Mouse (Mus musculus): ENCODE results near the gene Rbm20. TPM values are rescaled to one million over a fixed set of nuclear protein-coding genes. Genes with fewer than 3 reads are reported as not detected.
"Not testable (repeated sequence)": the region's sequence is repeated elsewhere in the genome, so short reads cannot be mapped to it uniquely, and the experiment has no call there.

The Rbm20 gene
- total RNA-seq, 2 experiments from 2014 or later = 0.17 TPM; not detected in 1

DNA sequence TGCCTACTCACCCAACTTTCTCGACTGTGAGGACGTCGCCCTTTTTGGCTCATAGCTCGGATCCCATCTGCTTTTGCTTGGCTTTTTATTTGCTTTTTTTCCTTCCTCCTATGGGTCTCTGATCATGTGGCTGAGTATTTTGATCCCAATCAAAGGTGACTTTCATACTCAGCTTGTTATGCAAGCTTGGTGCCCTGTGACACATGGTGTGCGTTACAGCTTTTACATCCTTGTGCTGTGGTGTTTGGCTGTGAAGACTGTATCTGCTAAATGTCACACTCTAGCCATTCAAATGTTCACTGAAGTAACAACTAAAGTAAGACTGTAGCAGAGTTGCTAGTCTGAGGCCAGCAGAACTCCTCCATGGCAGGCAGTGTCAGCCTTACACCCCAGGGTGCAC is 109.7 kb downstream of the Rbm20 start:
- ATAC-seq (replicated peaks; ENCODE audit: poor library complexity) = no peak

DNA sequence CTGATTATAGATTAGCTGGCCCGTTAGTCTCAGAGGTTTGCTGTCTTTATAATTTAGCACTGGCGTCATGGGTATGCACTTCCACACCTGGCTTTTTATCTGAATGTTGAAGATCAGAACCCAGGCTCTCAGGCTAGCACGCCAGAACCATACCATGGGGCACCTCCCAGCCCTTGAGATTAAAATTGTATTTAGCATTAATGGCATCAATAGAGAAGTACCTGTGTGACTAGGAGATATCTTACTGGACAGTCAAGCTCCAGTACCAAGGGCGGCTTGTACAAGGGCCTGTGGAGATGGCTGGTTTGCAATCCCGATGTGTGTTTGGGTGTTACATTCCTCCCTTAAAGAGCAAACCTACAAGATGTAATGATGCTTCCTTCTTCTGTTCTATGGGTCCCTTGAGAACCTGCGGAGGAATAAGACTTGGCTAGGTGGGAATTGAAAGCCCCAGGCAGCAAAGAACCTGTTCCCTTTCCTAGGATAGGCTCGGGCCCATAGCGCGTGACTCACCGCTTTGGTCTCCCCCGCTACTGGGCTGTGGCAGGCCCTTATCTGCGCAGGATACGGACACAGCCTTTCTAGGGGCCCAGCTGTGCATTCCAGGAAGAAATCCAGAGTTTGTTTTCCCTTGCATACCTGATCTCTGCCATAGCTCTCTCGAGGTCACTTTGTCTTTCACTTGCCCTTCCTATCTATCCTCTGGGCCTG is 111.7 kb downstream of the Rbm20 start:
- ATAC-seq (replicated peaks; ENCODE audit: poor library complexity) = peak; percentile 55; the same call in 1 of the 2 replicates

DNA sequence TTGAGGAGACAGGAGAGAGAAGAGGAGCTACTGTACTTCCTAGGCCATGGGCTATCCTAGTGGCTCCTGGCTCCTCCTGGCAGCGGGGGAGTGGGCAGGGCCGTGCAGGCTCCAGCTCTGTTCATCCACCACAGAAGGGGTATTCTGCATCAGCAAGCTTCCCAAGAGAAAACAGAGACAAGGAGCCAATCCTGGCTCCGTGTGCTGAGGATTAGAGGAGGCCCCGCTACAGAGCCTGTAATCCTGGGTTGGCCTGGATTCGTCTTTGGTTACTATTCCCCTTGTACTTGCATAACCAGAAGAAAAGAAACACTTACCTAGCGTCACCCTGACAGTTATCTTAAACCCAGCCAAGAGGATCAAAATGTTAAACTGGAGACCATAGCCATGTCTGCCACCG is 112.5 kb downstream of the Rbm20 start:
- no peak for ATAC-seq (replicated peaks; ENCODE audit: poor library complexity)

DNA sequence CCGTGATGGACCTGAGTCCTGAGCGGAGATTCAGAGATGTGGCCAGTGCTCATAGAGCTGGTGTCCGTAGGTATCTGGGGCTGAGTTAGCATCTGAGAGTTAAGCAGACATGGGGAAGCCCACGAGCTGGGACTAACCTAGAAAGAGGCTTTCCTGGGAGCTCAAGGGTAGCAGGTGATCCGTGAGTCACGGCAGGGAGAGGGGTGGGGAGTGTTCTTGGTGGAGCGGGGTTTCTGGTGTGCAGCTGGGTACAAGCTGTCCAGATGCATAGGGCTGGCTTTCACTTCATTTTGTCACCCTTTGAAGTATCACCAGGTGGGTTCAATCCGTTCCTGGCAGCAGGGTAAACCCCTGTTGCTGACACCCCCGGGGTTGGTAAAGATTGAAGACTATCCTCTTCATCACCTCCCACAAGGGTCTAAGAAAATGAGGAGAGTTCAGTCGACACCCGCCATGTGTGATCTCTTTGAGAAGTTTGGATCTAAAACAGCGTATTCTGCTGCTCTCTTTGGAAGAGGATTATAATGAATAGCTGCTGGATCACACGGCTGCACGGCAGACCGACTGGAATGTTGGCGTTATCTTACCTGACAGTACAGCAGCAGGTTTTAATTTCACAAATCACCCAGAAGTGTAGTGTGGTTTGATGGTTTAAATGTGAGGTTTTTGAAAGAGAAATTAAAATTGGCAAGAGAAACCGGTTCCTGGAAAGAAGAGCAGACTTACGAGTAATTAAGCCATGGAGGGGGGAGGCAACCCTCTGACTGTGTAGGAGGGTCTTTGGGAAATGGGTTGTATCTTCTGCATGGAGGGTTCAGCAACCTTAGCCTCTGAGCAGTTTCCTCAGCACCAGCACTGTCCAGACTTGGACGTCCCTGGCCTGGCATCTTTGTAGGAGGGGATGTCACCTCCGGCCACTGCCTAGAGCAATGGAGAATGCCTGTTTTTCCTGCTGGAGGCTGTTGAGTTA is 114.9 kb downstream of the Rbm20 start:
- no peak for ATAC-seq (replicated peaks; ENCODE audit: poor library complexity)

DNA sequence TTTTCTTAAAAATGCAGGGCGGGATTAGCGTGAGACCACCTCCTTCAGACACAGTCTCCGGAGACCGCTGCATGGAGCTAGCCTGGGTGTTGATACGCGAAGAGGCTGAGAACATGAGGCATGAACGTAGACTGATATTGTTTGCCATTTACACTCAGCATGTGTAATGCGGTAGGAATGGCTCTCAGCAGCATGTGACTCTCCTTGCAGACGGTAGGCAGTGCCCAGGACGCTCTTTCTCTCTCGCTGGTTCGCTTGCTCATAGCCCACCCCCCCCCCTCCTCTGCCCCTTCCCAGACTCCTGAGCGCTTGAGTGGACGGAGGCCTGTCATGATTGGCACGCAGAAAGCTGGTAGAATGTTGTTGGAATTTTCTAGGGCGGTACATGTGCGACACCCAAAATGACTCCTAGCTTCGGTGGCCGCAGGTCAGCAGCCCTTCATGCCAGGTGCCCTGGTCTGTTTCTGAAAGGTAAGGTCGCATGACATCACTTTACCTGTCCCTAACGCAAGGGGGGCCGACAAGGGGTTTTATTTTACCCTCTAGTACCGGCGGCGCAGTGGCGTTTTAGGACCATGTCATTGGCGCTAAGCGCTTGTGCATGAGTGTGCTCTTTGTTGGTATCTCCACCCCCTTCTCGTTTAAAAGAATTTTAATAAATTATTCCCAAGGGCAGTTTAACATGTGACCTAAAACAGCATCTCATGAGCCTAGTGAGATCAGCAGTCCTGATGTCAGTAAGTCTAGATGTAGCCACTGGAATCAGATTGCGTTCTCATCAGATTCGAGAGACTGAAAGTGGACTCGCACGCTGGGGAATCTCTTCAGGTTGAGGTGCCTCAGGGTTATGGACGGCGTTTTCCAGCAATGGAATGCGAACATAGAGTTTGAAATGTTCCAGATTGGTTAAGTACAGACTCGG is 116.1 kb downstream of the Rbm20 start:
- ATAC-seq (replicated peaks; ENCODE audit: poor library complexity) = no peak

DNA sequence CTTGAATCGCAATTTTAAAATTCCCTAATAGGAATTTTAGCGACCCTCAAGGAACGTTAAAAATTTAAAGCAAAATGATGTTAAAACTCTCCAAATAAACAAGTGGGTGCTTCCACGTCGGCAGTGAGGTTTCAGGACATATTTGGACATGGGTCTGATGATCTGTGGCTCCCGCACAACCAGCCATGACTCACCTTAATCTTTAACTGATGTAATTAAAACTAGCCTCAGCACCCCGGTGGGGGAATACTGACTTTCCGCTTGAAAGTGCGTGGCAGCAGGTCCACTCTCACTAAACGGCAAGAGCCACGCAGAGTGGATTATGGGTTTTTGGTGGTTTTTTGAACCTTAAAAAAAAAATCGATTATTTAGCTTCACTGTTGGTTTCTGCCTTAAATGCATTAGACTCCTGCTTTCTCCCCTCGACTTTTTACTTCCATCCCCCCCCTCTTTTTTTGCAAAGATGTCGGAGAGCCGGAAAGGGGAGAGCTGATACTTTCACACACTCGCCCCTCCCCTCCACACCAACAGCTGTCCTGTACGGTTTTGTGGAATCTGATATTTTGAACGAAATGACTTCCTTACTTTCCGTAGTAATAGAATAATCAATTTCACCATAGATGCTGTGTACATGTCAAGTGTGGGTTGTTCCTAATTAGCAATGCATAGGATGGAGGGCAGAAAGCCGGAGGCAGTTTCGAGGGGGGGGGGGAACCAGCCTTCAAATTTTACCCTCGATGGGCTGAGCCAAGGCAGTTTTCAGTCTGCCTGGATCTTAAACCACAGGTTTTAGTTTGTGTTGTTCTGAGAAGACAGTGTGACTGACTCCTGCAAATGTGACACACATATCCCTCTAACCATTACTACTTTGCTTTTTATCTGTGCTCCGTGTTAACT is 117.1 kb downstream of the Rbm20 start:
- no peak for ATAC-seq (replicated peaks; ENCODE audit: poor library complexity)

DNA sequence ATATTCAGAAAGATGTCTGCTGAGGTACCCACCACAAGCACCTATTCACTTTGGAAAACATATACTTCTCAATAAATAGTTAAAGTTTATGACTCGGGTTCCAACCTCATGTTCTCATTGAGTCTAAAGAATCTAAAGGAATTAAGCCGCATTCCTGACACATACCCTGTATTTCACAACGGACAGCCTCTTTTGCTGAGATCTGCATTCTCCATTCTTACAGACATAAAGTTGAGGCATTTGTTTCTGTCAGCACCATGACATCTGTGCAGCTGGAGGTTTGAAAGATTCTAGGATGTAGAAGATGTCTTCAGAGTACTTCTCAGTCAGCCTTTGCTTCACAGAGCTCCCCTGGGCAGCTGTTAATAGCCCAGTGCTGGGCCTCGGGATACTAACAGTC is 117.9 kb downstream of the Rbm20 start:
- no peak for ATAC-seq (replicated peaks; ENCODE audit: poor library complexity)

DNA sequence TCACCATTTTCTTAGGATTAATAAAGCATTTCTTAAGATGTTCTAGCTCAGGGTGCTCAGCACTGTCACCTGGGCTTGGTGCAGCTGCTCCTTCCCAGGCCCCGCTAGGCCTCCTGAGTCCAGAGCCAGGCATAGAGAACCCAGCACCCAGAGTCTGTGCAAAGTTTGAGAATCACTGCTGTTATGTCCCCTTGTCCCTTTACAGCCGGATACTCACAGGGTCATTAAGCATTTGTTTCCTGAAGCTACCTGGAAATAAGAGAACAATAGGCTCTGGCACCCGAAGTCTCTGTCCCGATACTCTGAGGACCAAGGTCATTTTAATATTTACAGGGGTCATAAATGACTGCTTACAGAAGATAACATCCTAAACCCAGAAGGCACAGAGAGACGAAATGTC is 118.9 kb downstream of the Rbm20 start:
- ATAC-seq (replicated peaks; ENCODE audit: poor library complexity) = no peak

DNA sequence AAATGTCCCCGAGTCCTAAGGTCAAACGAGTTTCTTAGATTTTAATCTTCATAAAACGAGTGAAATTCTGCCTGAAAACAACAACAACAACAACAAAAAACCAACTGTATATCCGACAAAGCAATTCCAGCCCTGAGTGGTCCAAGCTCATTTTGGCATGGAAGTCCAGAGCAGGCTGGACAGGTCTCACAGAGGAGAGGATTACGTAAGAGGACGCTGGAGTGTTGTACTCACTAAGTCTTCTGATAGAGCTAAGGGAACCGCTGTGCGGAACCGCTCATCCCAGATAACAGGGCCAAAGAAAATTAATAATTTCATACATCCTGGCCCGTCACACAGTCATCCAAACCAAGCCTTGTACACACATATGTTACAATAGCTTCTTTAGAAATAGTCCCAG is 120.7 kb downstream of the Rbm20 start:
- ATAC-seq (replicated peaks; ENCODE audit: poor library complexity) = no peak

DNA sequence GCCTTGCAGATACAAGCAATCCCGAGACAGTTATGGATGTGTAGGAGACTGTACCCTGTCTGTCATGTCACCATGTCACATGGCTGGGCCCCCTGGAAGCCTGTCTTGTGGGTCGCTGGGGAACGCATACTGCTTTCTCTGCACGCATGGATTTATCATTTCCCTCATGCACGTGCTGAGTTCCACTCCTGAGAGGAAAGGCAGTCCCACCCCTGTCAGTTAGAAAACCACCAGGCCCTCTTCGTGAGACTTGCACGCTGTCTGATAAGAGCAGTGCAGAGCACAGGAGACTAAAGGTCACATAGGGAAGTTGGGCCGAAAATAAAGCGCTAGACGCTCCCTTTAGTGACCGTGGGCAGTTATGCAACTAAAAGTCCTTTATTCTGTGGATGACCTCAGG is 122.8 kb downstream of the Rbm20 start:
- ATAC-seq (replicated peaks; ENCODE audit: poor library complexity) = peak; percentile 48

DNA sequence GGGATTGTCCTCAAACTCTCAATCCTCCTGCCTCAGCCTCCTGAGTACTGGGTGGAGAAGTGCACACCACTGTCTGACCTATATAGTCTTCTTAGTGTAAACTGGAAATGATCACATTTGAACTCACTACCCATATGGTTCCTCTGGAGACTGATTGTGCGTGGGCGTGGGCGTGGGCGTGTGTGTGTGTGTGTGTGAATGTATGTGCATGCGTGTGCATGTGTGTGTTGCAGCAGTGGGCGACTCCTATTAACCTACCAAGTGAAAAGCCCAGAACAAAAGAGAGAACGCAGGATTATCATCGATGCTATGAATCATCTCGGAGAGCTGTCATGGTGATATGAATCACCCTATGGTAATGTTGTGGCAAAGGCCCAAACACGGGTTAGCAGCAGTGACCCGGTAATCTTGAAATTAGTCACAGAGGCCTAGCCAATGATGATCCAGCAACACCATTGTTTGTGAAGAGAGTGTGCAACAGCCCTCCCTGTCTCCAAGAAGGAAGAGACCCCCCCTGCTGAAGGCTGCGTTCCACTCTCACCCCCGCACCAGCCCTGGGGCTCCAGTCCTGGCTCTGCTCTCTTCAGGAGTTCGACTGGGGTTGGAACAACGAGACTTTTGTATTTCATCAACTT is 123.4 kb downstream of the Rbm20 start:
- ATAC-seq (replicated peaks; ENCODE audit: poor library complexity) = peak; percentile 29

DNA sequence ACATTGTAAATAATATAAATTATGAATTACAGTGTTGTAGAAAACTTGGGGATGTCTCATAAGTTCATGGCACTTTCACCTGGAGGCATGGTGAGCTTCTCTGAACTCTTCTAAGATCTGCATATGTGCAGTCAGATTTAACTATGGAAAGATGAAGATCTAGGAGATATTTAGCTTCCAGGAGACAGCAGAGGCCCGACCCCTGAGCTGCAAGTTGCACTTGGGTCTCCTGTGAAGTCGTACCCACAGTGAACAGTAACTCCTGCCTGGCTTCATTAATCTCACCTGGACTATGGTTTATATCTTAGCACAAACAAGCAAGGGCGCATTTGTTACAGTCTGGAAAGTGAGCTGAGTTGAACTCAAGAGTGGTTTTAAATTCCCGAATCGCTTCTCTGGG is 124.3 kb downstream of the Rbm20 start:
- no peak for ATAC-seq (replicated peaks; ENCODE audit: poor library complexity)

DNA sequence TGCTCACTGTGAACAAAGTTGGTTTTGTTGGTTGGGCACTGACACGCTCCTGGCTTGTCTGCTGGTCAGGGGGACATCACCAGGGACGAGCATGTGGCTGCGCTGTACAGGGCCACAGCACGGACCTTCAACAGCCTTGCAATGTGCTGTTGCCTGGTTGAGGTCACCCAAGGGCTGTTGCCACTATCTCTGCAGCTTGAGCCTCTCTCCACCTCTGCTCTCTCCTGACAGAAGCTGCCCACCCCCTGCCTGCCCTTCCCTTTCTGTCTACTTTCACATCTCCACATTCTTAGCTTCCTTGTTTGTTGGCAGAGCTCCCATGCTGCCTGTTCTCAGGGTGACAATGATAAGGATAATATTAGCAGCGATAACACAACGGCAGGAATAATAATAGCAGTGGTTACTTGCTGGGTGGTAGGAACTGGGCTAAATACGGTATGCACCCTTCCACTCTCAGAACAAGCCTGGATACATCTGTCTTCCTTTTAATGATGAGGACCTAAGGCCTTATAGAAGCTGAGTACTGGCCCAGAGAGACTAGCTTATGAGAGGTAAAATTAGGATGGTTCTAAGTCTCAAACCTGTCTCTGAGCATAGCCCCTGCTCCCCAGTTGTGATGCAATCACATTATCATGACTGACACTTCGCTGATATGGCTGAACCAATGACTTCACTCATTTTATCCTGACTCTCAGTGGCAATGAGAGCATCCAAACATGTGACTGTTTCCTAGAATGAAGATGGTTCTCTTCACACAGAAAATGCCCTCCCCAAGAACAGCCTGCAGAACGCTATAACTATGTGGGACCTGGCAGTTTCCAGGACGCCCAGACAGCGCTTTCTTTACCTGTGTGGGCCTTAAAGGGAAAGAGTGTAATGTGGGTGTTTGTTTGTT is 124.9 kb downstream of the Rbm20 start:
- ATAC-seq (replicated peaks; ENCODE audit: poor library complexity) = peak; percentile 68

DNA sequence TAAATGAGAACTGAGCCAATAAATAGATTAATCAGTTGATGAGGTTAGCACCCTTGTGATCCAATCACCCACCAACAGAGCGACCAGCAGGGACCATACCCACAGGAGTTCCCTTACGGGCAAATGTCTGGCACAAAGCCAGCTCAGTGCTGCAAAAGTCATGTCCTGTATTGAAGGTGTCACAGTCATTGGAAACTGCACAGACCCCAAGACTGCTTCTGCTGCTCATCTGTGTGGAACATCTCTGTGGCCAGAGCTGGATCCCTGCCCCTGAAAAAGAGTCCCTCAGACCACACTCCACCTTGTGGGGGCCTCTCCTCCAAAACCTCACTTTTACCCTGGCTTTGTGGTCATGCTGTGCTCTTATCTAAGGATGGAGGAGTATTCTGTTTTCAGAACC is 126.8 kb downstream of the Rbm20 start:
- no peak for ATAC-seq (replicated peaks; ENCODE audit: poor library complexity)

DNA sequence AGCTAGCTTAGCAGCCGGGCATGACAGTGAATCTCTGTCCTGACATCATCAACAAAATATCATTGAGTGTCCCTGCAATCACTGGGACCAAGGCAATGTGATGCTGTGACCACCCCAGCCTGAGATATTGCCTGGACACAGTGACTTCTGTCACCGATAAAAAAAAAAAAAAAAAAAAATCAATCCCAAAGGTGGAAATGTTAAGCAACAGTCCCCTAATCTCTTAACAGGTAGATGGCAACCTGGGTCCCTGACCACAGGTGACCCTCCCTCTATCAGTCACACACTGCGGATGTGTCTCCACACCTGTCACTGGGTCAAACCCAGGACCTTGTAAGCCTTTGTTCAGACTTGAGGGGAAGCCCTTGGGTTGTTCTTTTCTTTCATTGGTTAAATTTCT is 128.0 kb downstream of the Rbm20 start:
- no peak for ATAC-seq (replicated peaks; ENCODE audit: poor library complexity)

DNA sequence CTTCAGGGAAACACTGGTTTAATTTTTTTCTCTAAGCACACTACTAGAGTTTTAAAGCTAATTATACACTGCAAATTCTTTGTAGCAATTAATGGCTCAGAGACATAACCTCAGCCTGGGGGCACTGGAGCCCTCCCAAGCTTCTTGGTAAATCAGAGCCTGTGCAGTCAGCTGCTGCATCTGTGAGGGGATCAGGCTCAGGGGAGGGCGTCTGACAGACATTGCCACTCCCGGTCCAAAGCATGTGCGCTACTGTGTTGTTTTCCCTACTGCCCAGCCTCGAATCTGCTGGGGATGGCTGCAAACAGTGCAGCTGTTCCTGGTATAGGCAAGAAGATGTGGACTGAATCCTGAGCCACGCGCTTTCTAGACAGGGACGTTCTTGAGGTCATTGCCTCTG is 129.0 kb downstream of the Rbm20 start:
- no peak for ATAC-seq (replicated peaks; ENCODE audit: poor library complexity)

DNA sequence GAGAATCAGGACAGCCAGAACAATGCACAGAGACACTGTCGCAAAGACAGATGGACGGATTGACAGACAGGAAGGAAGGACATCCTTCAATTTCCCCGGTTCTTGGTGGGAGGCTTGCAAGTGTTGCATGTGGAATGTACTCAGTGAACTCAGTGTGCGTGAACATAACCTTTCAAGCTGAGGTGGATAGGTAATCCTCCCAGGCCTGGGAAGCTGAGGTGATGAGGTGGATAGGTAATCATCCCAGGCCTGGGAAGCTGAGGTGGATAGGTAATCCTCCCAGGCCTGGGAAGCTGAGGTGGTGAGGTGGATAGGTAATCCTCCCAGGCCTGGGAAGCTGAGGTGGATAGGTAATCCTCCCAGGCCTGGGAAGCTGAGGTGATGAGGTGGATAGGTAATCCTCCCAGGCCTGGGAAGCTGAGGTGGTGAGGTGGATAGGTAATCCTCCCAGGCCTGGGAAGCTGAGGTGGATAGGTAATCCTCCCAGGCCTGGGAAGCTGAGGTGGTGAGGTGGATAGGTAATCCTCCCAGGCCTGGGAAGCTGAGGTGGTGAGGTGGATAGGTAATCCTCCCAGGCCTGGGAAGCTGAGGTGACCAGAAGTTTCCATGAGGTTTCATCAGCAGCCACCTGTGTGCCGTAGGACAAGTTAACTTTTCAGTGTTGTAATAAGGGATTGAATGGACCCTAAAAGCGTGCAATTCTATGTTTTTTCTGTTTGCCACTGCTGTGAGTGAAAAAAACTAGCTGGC is 129.6 kb downstream of the Rbm20 start:
- not testable (repeated sequence) for ATAC-seq (replicated peaks; ENCODE audit: poor library complexity)

DNA sequence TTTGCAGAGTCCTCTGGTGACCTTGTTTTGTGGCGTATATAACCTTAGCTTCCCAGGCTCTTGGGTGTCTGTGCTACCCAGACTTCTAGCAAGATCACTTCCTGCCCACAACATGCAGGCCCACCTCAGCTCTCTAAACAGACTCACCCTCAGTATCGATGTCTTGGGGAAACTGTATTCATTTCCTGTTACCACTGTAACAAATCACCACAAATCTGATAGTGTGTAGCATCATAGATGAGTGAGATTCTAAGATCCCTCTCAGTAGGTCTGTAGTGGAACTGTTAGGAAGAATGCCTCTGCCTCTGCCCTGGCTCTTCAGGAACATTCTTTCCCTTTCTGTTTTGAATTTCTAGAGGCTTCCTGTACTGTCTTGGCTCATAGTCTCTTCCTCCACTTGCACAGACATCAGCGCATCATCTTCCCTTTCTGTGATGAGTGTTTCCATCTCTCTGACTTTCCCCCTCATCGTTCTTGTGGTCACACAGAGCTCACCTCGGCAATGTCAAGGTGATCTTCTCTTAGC is 130.2 kb downstream of the Rbm20 start:
- ATAC-seq (replicated peaks; ENCODE audit: poor library complexity) = peak; percentile 16
